Mouse (Mus musculus) stomach, postnatal 0 days (tissue): Measurements from ENCODE around the gene Cmah. TPM values are rescaled to one million over a fixed set of nuclear protein-coding genes. Genes with fewer than 3 reads are reported as not detected.

Source experiments
- ATAC-seq: fragments of 200-750 bp; cut with Nextera tagmentation; 2 replicates; pipeline ENCODE4 v1.8.0; 2017; ENCODE audit not compliant: low FRiP score, low TSS enrichment
- DNase-seq: peaks from one replicate; pipeline ENCODE4 v3.0.0-alpha.2; 2016; ENCODE audit warnings: low spot score
- H3K27ac ChIP-seq: fragments of 300-500 bp; sonication (generic); replicated peaks from 2 replicates; pipeline ENCODE4 v1.5.1; 2014; ENCODE audit warnings: mild to moderate bottlenecking, control low read depth
- H3K27me3 ChIP-seq: fragments of 300-500 bp; sonication (generic); 2 replicates; pipeline ENCODE4 v1.6.1; 2014; ENCODE audit warnings: low read length; ENCODE audit not compliant: control insufficient read depth, insufficient read depth
- H3K36me3 ChIP-seq: fragments of 300-500 bp; sonication (generic); 2 replicates; pipeline ENCODE4 v1.6.1; 2014; ENCODE audit warnings: low read length, mixed read lengths; ENCODE audit not compliant: control insufficient read depth, insufficient read depth
- H3K4me1 ChIP-seq: fragments of 300-500 bp; sonication (generic); replicated peaks from 2 replicates; pipeline ENCODE4 v1.6.1; 2014; ENCODE audit warnings: antibody characterized with exemption; ENCODE audit not compliant: control insufficient read depth, insufficient read depth
- H3K4me2 ChIP-seq: fragments of 300-500 bp; sonication (generic); replicated peaks from 2 replicates; pipeline ENCODE4 v1.6.1; 2014; ENCODE audit warnings: low read depth, mild to moderate bottlenecking, control low read depth, moderate library complexity
- H3K4me3 ChIP-seq: fragments of 300-500 bp; sonication (generic); 2 replicates; pipeline ENCODE4 v1.5.1; 2014; ENCODE audit warnings: low read depth, low read length, control low read depth
- H3K9ac ChIP-seq: fragments of 300-500 bp; sonication (generic); 2 replicates; pipeline ENCODE4 v1.6.1; 2014; ENCODE audit warnings: mild to moderate bottlenecking, low read length, control low read depth, mixed read lengths
- H3K9me3 ChIP-seq: fragments of 300-500 bp; sonication (generic); 2 replicates; pipeline ENCODE4 v1.6.1; 2016; ENCODE audit warnings: low read length; ENCODE audit not compliant: control insufficient read depth
- CTCF ChIP-seq: IDR thresholded peaks from 2 replicates; pipeline ENCODE4 v1.5.1; 2016; ENCODE audit warnings: antibody characterized with exemption, low read depth, mild to moderate bottlenecking, moderate library complexity
- EP300 ChIP-seq: optimal IDR thresholded peaks from 2 replicates; pipeline ENCODE3; 2016; ENCODE audit warnings: antibody characterized with exemption
- WGBS: fragments of 180-500 bp; shearing (Covaris S2); extraction: QIAGEN DNeasy Blood & Tissue Kit; methylation state at CpG from one replicate; pipeline ENCODE4 v1.1.7; 2014; 5-methylcytosine and 5-hydroxymethylcytosine counted together
- polyA plus RNA-seq: library from polyadenylated mRNA; unstranded; fragments of >200 nt; fragmentation: Nextera tagmentation; extraction: Ambion mirVana; gene quantifications from 2 replicates; pipeline ENCODE4 v1.2.1, GENCODE M21; 2015

The Cmah gene
- polyA plus RNA-seq, 1 experiment from 2014 or later: 1.3 TPM

GRCm38 (mm10) chr13:24415506-24416206 lies 88.5 kb downstream of the Cmah start:
- Histone ChIP-seq H3K9me3 (no peaks in the 10 kb centered on the region), H3K27me3 (no peaks in the 10 kb centered on the region), H3K4me1 (no peaks in the 10 kb centered on the region), H3K4me2 (no peak overlapping the region), H3K27ac (no peak overlapping the region), H3K36me3 (no peaks in the 10 kb centered on the region), H3K4me3 (no peak overlapping the region), H3K9ac (no peak overlapping the region)
- no peak for ATAC-seq
- TF ChIP-seq EP300 (no peak), CTCF (no peak)
- 64% methylated on average over 13 of the region's 13 CpGs for WGBS
- no peak for DNase-seq

- H3K4me2 ChIP-seq: no peak overlapping the region
- H3K9ac ChIP-seq: no peak overlapping the region
- no peaks in the 10 kb centered on the region for H3K27me3 ChIP-seq
- no peaks in the 10 kb centered on the region for H3K9me3 ChIP-seq
- H3K4me1 ChIP-seq: no peaks in the 10 kb centered on the region
- no peak overlapping the region for H3K4me3 ChIP-seq
- DNase-seq: peak; percentile 55
- no peaks in the 10 kb centered on the region for H3K36me3 ChIP-seq
- WGBS: 44% methylated on average over 4 of the region's 4 CpGs
- no peak overlapping the region for H3K27ac ChIP-seq
- TF ChIP-seq EP300 (no peak), CTCF (peak; percentile 67)
- ATAC-seq: no peak
These were observed 89.2 kb downstream of the Cmah start for GRCm38 (mm10) chr13:24416409-24416808.

GRCm38 (mm10) chr13:24418024-24418423 lies 90.8 kb downstream of the Cmah start:
- no peak overlapping the region for H3K9ac ChIP-seq
- no peaks in the 10 kb centered on the region for H3K9me3 ChIP-seq
- no peaks in the 10 kb centered on the region for H3K36me3 ChIP-seq
- no peak overlapping the region for H3K4me3 ChIP-seq
- 60% methylated on average over 1 of the region's 1 CpGs for WGBS
- no peaks in the 10 kb centered on the region for H3K27me3 ChIP-seq
- H3K4me1 ChIP-seq: no peaks in the 10 kb centered on the region
- no peak overlapping the region for H3K4me2 ChIP-seq
- DNase-seq (no peak), ATAC-seq (no peak)
- no peak for TF ChIP-seq CTCF
- no peak for TF ChIP-seq EP300
- H3K27ac ChIP-seq: no peak overlapping the region

- Histone ChIP-seq H3K36me3 (no peaks in the 10 kb centered on the region), H3K4me3 (no peak overlapping the region), H3K9ac (no peak overlapping the region), H3K27ac (no peak overlapping the region), H3K4me2 (no peak overlapping the region), H3K9me3 (no peaks in the 10 kb centered on the region), H3K27me3 (no peaks in the 10 kb centered on the region), H3K4me1 (no peaks in the 10 kb centered on the region)
- WGBS: 77% methylated on average over 4 of the region's 4 CpGs
- ATAC-seq: no peak
- TF ChIP-seq CTCF (no peak), EP300 (no peak)
- no peak for DNase-seq
These were observed 91.6 kb downstream of the Cmah start for GRCm38 (mm10) chr13:24418814-24419213.

GRCm38 (mm10) chr13:24419560-24420250 lies 92.5 kb downstream of the Cmah start:
- no peak overlapping the region for H3K27ac ChIP-seq
- H3K9ac ChIP-seq: no peak overlapping the region
- no peak for TF ChIP-seq CTCF
- no peak for TF ChIP-seq EP300
- DNase-seq: peak; percentile 43
- H3K4me2 ChIP-seq: no peak overlapping the region
- H3K36me3 ChIP-seq: no peaks in the 10 kb centered on the region
- H3K4me3 ChIP-seq: no peak overlapping the region
- 52% methylated on average over 13 of the region's 13 CpGs for WGBS
- H3K27me3 ChIP-seq: no peaks in the 10 kb centered on the region
- H3K9me3 ChIP-seq: no peaks in the 10 kb centered on the region
- H3K4me1 ChIP-seq: no peaks in the 10 kb centered on the region
- no peak for ATAC-seq

GRCm38 (mm10) chr13:24421987-24422386 lies 94.8 kb downstream of the Cmah start:
- no peak for ATAC-seq

More at GRCm38 (mm10) chr13:24421987-24422386, 94.8 kb downstream of the Cmah start:
- no peaks in the 10 kb centered on the region for H3K9me3 ChIP-seq
- H3K4me2 ChIP-seq: no peak overlapping the region
- no peaks in the 10 kb centered on the region for H3K4me1 ChIP-seq
- no peak for TF ChIP-seq CTCF
- TF ChIP-seq EP300: no peak
- H3K36me3 ChIP-seq: no peaks in the 10 kb centered on the region
- H3K4me3 ChIP-seq: no peak overlapping the region
- no peaks in the 10 kb centered on the region for H3K27me3 ChIP-seq
- no peak overlapping the region for H3K9ac ChIP-seq
- 46% methylated on average over 3 of the region's 3 CpGs for WGBS
- no peak for DNase-seq
- H3K27ac ChIP-seq: no peak overlapping the region
